Mouse (Mus musculus) olfactory bulb, adult 2 months (tissue): ENCODE measurements around the gene Ankrd13d. TPM values are rescaled to one million over a fixed set of nuclear protein-coding genes. Genes with fewer than 3 reads are reported as not detected.

ENCODE experiments used
- H3K27ac ChIP-seq: fragments of 200-500 bp; 2 replicates; pipeline ENCODE4 v1.5.1; 2012; ENCODE audit warnings: low read depth, low read length; ENCODE audit not compliant: insufficient read depth
- H3K4me1 ChIP-seq: fragments of 200-500 bp; 2 replicates; pipeline ENCODE4 v1.6.1; 2012; ENCODE audit warnings: low read length; ENCODE audit not compliant: control insufficient read depth, insufficient read depth
- H3K4me3 ChIP-seq: fragments of 200-500 bp; 2 replicates; pipeline ENCODE4 v1.5.1; 2012; ENCODE audit warnings: mild to moderate bottlenecking, low read depth, low read length, moderate library complexity; ENCODE audit not compliant: insufficient read depth
- CTCF ChIP-seq: fragments of 200-500 bp; IDR thresholded peaks from 2 replicates; pipeline ENCODE4 v1.5.1; 2012; ENCODE audit warnings: low read depth, mild to moderate bottlenecking, low read length, moderate library complexity; ENCODE audit not compliant: insufficient read depth
- POLR2A ChIP-seq: fragments of 200-500 bp; IDR thresholded peaks from 2 replicates; pipeline ENCODE4 v1.6.1; 2012; ENCODE audit warnings: mild to moderate bottlenecking, low read depth, low read length, moderate library complexity; ENCODE audit not compliant: insufficient read depth
- WGBS: fragments of 180-500 bp; shearing (Covaris S2); methylation state at CpG from one replicate; pipeline ENCODE4 v1.1.7; 2018; 5-methylcytosine and 5-hydroxymethylcytosine counted together
- polyA plus RNA-seq: library from polyadenylated mRNA; stranded (reverse); fragments of >200 nt; gene quantifications from 2 replicates; pipeline ENCODE4 v1.2.4, GENCODE M21; 2012; ENCODE audit warnings: low replicate concordance; ENCODE audit not compliant: missing spikeins, insufficient read depth, insufficient read length

Ankrd13d gene
- polyA plus RNA-seq, 1 experiment = not detected

- Histone ChIP-seq H3K4me1 (peaks cover 69% of the 10 kb centered on the region), H3K4me3 (no peak overlapping the region), H3K27ac (no peak overlapping the region)
- no peak for TF ChIP-seq CTCF
- no peak for TF ChIP-seq POLR2A
- 83% methylated on average over 17 of the region's 17 CpGs for WGBS
Measured at GRCm38 (mm10) chr19:4298322-4299121, 15.6 kb upstream of the Ankrd13d start.

GRCm38 (mm10) chr19:4297851-4298250, 14.9 kb upstream of the Ankrd13d start:
- Histone ChIP-seq H3K4me3 (no peak overlapping the region), H3K4me1 (peaks cover 63% of the 10 kb centered on the region), H3K27ac (no peak overlapping the region)
- TF ChIP-seq CTCF = no peak
- 89% methylated on average over 5 of the region's 5 CpGs for WGBS

- TF ChIP-seq CTCF = no peak
- TF ChIP-seq POLR2A = no peak
- Histone ChIP-seq H3K27ac (no peak overlapping the region), H3K4me3 (no peak overlapping the region), H3K4me1 (peaks cover 50% of the 10 kb centered on the region)
- WGBS = 98% methylated on average over 2 of the region's 2 CpGs
Measured at GRCm38 (mm10) chr19:4296611-4297010, 13.7 kb upstream of the Ankrd13d start.

GRCm38 (mm10) chr19:4295391-4295790, 12.5 kb upstream of the Ankrd13d start:
- no peak for TF ChIP-seq CTCF
- 90% methylated on average over 4 of the region's 4 CpGs for WGBS
- H3K27ac ChIP-seq = no peak overlapping the region
- no peak overlapping the region for H3K4me3 ChIP-seq
- H3K4me1 ChIP-seq = peaks cover 38% of the 10 kb centered on the region

- WGBS = 60% methylated on average over 14 of the region's 14 CpGs
- TF ChIP-seq CTCF (no peak), POLR2A (no peak)
- H3K4me1 ChIP-seq = peaks cover 31% of the 10 kb centered on the region
- no peak overlapping the region for H3K4me3 ChIP-seq
- H3K27ac ChIP-seq = 0 out of 2 replicates have a peak overlapping the region, but pooled peaks have one; percentile 18
Measured at GRCm38 (mm10) chr19:4294381-4295097, 11.6 kb upstream of the Ankrd13d start.

- Histone ChIP-seq H3K4me1 (peaks cover 10% of the 10 kb centered on the region), H3K4me3 (no peak overlapping the region), H3K27ac (no peak overlapping the region)
- TF ChIP-seq CTCF = no peak
- 93% methylated on average over 11 of the region's 11 CpGs for WGBS
Measured at GRCm38 (mm10) chr19:4291161-4291560, 8.2 kb upstream of the Ankrd13d start.

GRCm38 (mm10) chr19:4290749-4291148, 7.8 kb upstream of the Ankrd13d start:
- 75% methylated on average over 15 of the region's 15 CpGs for WGBS
- TF ChIP-seq POLR2A (no peak), CTCF (no peak)
- Histone ChIP-seq H3K27ac (no peak overlapping the region), H3K4me3 (no peak overlapping the region), H3K4me1 (peaks cover 12% of the 10 kb centered on the region)

GRCm38 (mm10) chr19:4283653-4284052, 716 bp upstream of the Ankrd13d start:
- no peak; the same call in 1 of the 2 replicates for TF ChIP-seq POLR2A
- TF ChIP-seq CTCF = no peak
- WGBS = 24% methylated on average over 7 of the region's 7 CpGs

GRCm38 (mm10) chr19:4280425-4280824, 2.5 kb downstream of the Ankrd13d start:
- WGBS = 98% methylated on average over 9 of the region's 9 CpGs

More at GRCm38 (mm10) chr19:4283653-4284052, 716 bp upstream of the Ankrd13d start:
- Histone ChIP-seq H3K4me1 (peaks cover 18% of the 10 kb centered on the region), H3K27ac (peak overlapping the region; percentile 2; the same call in 1 of the 2 replicates), H3K4me3 (peak overlapping the region; percentile 81)

More at GRCm38 (mm10) chr19:4280425-4280824, 2.5 kb downstream of the Ankrd13d start:
- H3K4me1 ChIP-seq = peaks cover 15% of the 10 kb centered on the region
- H3K27ac ChIP-seq = no peak overlapping the region
- TF ChIP-seq POLR2A (no peak), CTCF (no peak)
- H3K4me3 ChIP-seq = no peak overlapping the region
